Mouse (Mus musculus) gastrocnemius, postnatal 4 days (tissue): ENCODE results near the gene Chka. TPM values are rescaled to one million over a fixed set of nuclear protein-coding genes. Genes with fewer than 3 reads are reported as not detected.

Source experiments
- DNase-seq, 2 experiments: peaks; one replicate each; pipeline ENCODE4 v3.0.0; 2021 to 2022; ENCODE audit warnings: low spot score in 2 of 2, mixed read lengths in 2 of 2
- total RNA-seq, 2 experiments: library from RNA; stranded (reverse); gene quantifications; 2 replicates each; pipeline ENCODE4 v1.2.3; 2021

Chka gene
- total RNA-seq, 2 experiments from 2014 or later: 13.6 to 14.9 TPM

- peak; percentile 62 to 86 for DNase-seq
Observed at GRCm38 (mm10) chr19:3912337-3913204, 61.0 kb downstream of the Chka start, which contains the start of gene Ndufs8. Gene Ndufs8 (minus strand): TSS chr19:3912774.

- DNase-seq: no peak
Observed at GRCm38 (mm10) chr19:3913692-3914091, 62.1 kb downstream of the Chka start.

- DNase-seq: no peak
Observed at GRCm38 (mm10) chr19:3914535-3914934, 63.0 kb downstream of the Chka start.

- no peak for DNase-seq
Observed at GRCm38 (mm10) chr19:3916727-3917126, 65.2 kb downstream of the Chka start.

- no peak for DNase-seq
Observed at GRCm38 (mm10) chr19:3919928-3920327, 68.4 kb downstream of the Chka start.

GRCm38 (mm10) chr19:3922661-3923371 is 71.2 kb downstream of the Chka start:
- DNase-seq: no peak

GRCm38 (mm10) chr19:3923586-3923985 is 72.0 kb downstream of the Chka start:
- DNase-seq: peak in 1 of 2 experiments; percentile 78

- DNase-seq: no peak
Observed at GRCm38 (mm10) chr19:3924190-3924589, 72.6 kb downstream of the Chka start.

GRCm38 (mm10) chr19:3924868-3925267 is 73.3 kb downstream of the Chka start:
- DNase-seq: no peak

GRCm38 (mm10) chr19:3925859-3926258 is 74.3 kb downstream of the Chka start:
- no peak for DNase-seq

- no peak for DNase-seq
Observed at GRCm38 (mm10) chr19:3926279-3926678, 74.7 kb downstream of the Chka start.

GRCm38 (mm10) chr19:3926685-3927084 is 75.1 kb downstream of the Chka start:
- DNase-seq: no peak

- DNase-seq: no peak
Observed at GRCm38 (mm10) chr19:3927989-3928388, 76.4 kb downstream of the Chka start.

GRCm38 (mm10) chr19:3928779-3929178 is 77.2 kb downstream of the Chka start:
- no peak for DNase-seq

- peak; percentile 87 to 88 for DNase-seq
Observed at GRCm38 (mm10) chr19:3929211-3929941, 77.8 kb downstream of the Chka start, which contains the start of gene Aldh3b1. Gene Aldh3b1 (minus strand): TSS chr19:3929808.

GRCm38 (mm10) chr19:3930262-3931057 is 78.9 kb downstream of the Chka start:
- DNase-seq: no peak

GRCm38 (mm10) chr19:3931716-3932115 is 80.1 kb downstream of the Chka start:
- no peak for DNase-seq

GRCm38 (mm10) chr19:3935032-3935895 is 83.7 kb downstream of the Chka start, which contains the start of gene Unc93b1:
Gene Unc93b1 (plus strand): TSS chr19:3935186.
- peak in 1 of 2 experiments; percentile 69 for DNase-seq
